Mouse (Mus musculus) heart, adult 2 months (tissue): ENCODE data around the gene Lonp2.

Source experiments
- CTCF ChIP-seq: fragments of 200-600 bp; IDR thresholded peaks from 2 replicates; pipeline ENCODE4 v1.8.1; 2022; ENCODE audit warnings: antibody characterized with exemption, mild to moderate bottlenecking, moderate library complexity
- EP300 ChIP-seq: fragments of 200-500 bp; IDR thresholded peaks from 2 replicates; pipeline ENCODE4 v1.6.1; 2011; ENCODE audit warnings: low read depth, low read length, control low read depth; ENCODE audit not compliant: insufficient read depth
- POLR2A ChIP-seq: fragments of 200-500 bp; IDR thresholded peaks from 2 replicates; pipeline ENCODE4 v1.6.1; 2011; ENCODE audit warnings: mild to moderate bottlenecking, low read depth, low read length, control low read depth; ENCODE audit not compliant: insufficient read depth

GRCm38 (mm10) chr8:86630212-86630611, 6.4 kb downstream of the Lonp2 start:
- TF ChIP-seq CTCF (no peak), POLR2A (no peak), EP300 (no peak)
